Mouse (Mus musculus) kidney, postnatal 0 days (tissue): ENCODE measurements around the gene Ccdc194. TPM values are rescaled to one million over a fixed set of nuclear protein-coding genes. Genes with fewer than 3 reads are reported as not detected.

Experiments used
- ATAC-seq: fragments of 200-750 bp; cut with Nextera tagmentation; replicated peaks from 2 replicates; pipeline ENCODE4 v1.8.0; 2017; ENCODE audit warnings: low read depth, moderate number of reproducible peaks, moderate TSS enrichment, moderate library complexity; ENCODE audit not compliant: low FRiP score
- DNase-seq: peaks from one replicate; pipeline ENCODE4 v3.0.0-alpha.2; 2016; ENCODE audit warnings: low spot score
- H3K27ac ChIP-seq: fragments of 300-500 bp; sonication (generic); 2 replicates; pipeline ENCODE4 v1.5.1; 2014; ENCODE audit warnings: mild to moderate bottlenecking
- H3K27me3 ChIP-seq: fragments of 300-500 bp; sonication (generic); 2 replicates; pipeline ENCODE4 v1.6.1; 2014; ENCODE audit warnings: low read length, mixed read lengths; ENCODE audit not compliant: insufficient read depth
- H3K36me3 ChIP-seq: fragments of 300-500 bp; sonication (generic); 2 replicates; pipeline ENCODE4 v1.6.1; 2014; ENCODE audit warnings: low read length, mixed read lengths; ENCODE audit not compliant: insufficient read depth
- H3K4me1 ChIP-seq: fragments of 300-500 bp; sonication (generic); replicated peaks from 2 replicates; pipeline ENCODE4 v1.6.1; 2014; ENCODE audit warnings: antibody characterized with exemption, low read length, mixed read lengths; ENCODE audit not compliant: insufficient read depth
- H3K4me2 ChIP-seq: fragments of 300-500 bp; sonication (generic); 2 replicates; pipeline ENCODE4 v1.6.1; 2014; ENCODE audit warnings: mild to moderate bottlenecking, low read length, moderate library complexity, mixed read lengths
- H3K4me3 ChIP-seq: fragments of 300-500 bp; sonication (generic); replicated peaks from 2 replicates; pipeline ENCODE4 v1.5.1; 2014; ENCODE audit warnings: low read depth, low read length
- H3K9ac ChIP-seq: fragments of 300-500 bp; sonication (generic); 2 replicates; pipeline ENCODE4 v1.6.1; 2014; ENCODE audit warnings: low read depth, low read length
- H3K9me3 ChIP-seq: fragments of 300-500 bp; sonication (generic); replicated peaks from 2 replicates; pipeline ENCODE4 v1.6.1; 2016; ENCODE audit warnings: low read length, inconsistent platforms, mixed read lengths
- CTCF ChIP-seq: IDR thresholded peaks from 2 replicates; pipeline ENCODE4 v1.5.1; 2016; ENCODE audit warnings: antibody characterized with exemption, low read depth, mild to moderate bottlenecking, moderate library complexity
- WGBS: fragments of 180-500 bp; shearing (Covaris S2); extraction: QIAGEN DNeasy Blood & Tissue Kit; methylation state at CpG from one replicate; pipeline ENCODE4 v1.1.7; 2014; 5-methylcytosine and 5-hydroxymethylcytosine counted together
- polyA plus RNA-seq: library from polyadenylated mRNA; unstranded; fragments of >200 nt; fragmentation: Nextera tagmentation; extraction: Ambion mirVana; gene quantifications from 2 replicates; pipeline ENCODE4 v1.2.1, GENCODE M21; 2015

Ccdc194 gene
- polyA plus RNA-seq, 1 experiment from 2014 or later, result 0.20 TPM

DNA sequence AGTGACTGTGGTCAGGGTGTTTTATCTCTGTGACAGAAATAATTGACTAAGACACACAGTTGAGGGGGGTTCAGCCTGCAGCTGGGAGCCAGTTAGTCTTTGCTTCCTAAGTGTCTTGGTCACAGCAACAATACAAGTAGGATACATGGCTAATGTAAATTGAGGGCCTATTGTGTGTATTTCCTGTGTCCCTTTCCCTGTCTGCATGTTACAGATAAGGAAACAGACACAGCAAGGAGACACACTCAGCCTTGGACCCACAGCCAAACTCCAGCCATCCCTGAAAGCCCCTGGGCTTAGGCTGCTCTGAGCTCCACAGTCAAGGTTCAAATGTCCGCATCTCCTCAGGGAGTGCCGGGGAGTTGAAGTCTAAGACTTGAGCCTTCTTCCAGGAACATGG, 29.1 kb upstream of the Ccdc194 start:
- Histone ChIP-seq H3K4me1 (0 out of 2 replicates have a peak, but pooled peaks cover 4% of the 10 kb centered on the region), H3K4me2 (no peak overlapping the region), H3K36me3 (no peaks in the 10 kb centered on the region), H3K4me3 (no peak overlapping the region), H3K9me3 (no peaks in the 10 kb centered on the region), H3K27me3 (peaks cover 7% of the 10 kb centered on the region; the same call in 1 of the 2 replicates), H3K9ac (no peak overlapping the region), H3K27ac (no peak overlapping the region)
- no peak for TF ChIP-seq CTCF
- ATAC-seq (no peak), DNase-seq (no peak)
- 75% methylated on average over 2 of the region's 2 CpGs for WGBS

- ATAC-seq (no peak), DNase-seq (no peak)
- Histone ChIP-seq H3K9ac (no peak overlapping the region), H3K27me3 (peaks cover 7% of the 10 kb centered on the region; the same call in 1 of the 2 replicates), H3K36me3 (no peaks in the 10 kb centered on the region), H3K4me1 (0 out of 2 replicates have a peak, but pooled peaks cover under 1% of the 10 kb centered on the region), H3K9me3 (no peaks in the 10 kb centered on the region), H3K4me3 (no peak overlapping the region), H3K4me2 (no peak overlapping the region), H3K27ac (peak overlapping the region; percentile 31; the same call in 1 of the 2 replicates)
- 69% methylated on average over 6 of the region's 6 CpGs for WGBS
- no peak for TF ChIP-seq CTCF
Observed at GRCm38 (mm10) chr8:71554001-71554400, 28.5 kb upstream of the Ccdc194 start.

DNA sequence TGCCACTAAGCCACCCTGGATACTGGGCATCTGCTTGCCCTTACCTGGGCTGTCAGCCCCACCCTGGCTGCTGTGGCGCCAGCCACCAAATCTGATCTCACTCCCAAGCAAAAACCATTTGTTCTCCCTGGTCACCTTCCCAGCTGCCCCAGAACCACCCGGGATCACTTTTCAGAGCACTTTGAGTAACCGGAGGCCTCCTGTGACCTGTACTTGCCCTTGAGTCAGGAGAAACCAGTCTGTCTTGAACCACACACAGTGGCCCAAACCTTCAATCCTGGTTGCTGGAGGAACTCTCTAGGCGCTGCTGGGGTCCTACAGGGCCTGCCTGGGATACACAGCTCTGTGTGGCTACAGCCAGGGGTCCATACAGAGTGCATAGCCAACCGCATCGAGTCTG, 27.3 kb upstream of the Ccdc194 start:
- WGBS, result 31% methylated on average over 6 of the region's 6 CpGs
- no peak for TF ChIP-seq CTCF
- ATAC-seq, result peak; percentile 36; the same call in 1 of the 2 replicates
- Histone ChIP-seq H3K27ac (peak overlapping the region; percentile 57), H3K9ac (no peak overlapping the region), H3K4me2 (no peak overlapping the region), H3K9me3 (no peaks in the 10 kb centered on the region), H3K4me1 (no peaks in the 10 kb centered on the region), H3K27me3 (0 out of 2 replicates have a peak, but pooled peaks cover 1% of the 10 kb centered on the region), H3K4me3 (no peak overlapping the region), H3K36me3 (0 out of 2 replicates have a peak, but pooled peaks cover 3% of the 10 kb centered on the region)
- DNase-seq, result no peak

DNA sequence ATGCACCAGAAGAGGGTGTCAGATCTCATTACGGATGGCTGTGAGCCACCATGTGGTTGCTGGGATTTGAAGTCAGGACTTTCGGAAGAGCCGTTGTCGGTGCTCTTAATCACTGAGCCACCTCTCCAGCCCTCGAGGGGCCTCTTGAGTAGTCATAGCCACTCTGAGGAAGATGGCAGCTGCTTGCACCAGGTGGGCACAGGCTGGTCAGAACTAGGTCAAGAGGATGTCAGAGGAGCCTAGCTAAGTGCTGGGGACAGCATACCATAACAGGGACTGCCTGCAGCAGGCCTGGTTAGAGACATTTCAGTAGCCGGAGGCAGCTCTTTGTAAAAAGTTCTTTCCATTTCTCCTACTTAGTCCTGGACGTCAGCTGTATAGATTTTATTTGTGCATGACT, 25.2 kb upstream of the Ccdc194 start:
- no peak for TF ChIP-seq CTCF
- peak overlapping the region; percentile 44; the same call in 1 of the 2 replicates for H3K27ac ChIP-seq
- H3K9me3 ChIP-seq, result no peaks in the 10 kb centered on the region
- ATAC-seq (no peak), DNase-seq (no peak)
- no peak overlapping the region for H3K9ac ChIP-seq
- H3K4me2 ChIP-seq, result no peak overlapping the region
- 68% methylated on average over 7 of the region's 7 CpGs for WGBS
- no peaks in the 10 kb centered on the region for H3K4me1 ChIP-seq
- H3K4me3 ChIP-seq, result no peak overlapping the region
- peaks cover 20% of the 10 kb centered on the region for H3K36me3 ChIP-seq
- no peaks in the 10 kb centered on the region for H3K27me3 ChIP-seq

DNA sequence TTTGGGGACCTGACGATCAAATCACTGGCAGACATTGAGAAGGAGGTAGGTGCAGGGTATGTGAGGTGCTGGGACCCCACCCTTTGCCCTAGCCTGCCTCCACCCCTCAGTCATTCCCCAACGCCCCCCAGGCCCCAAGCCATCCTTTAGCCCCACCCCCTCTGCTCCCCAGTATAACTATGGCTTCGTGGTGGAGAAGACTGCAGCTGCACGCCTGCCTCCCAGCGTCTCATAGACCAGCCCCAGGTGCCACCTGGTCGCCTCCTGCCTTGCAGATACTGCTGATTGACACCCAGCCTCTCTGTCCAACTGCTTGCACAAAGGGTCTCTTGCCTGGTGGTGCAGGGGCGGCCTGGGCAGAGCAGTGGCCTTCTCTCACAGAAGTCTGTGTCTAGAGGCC, 22.1 kb upstream of the Ccdc194 start:
- 89% methylated on average over 7 of the region's 7 CpGs for WGBS
- DNase-seq (no peak), ATAC-seq (no peak)
- Histone ChIP-seq H3K4me1 (peaks cover 9% of the 10 kb centered on the region; the same call in 1 of the 2 replicates), H3K27ac (no peak overlapping the region), H3K36me3 (peaks cover 23% of the 10 kb centered on the region), H3K9me3 (no peaks in the 10 kb centered on the region), H3K4me3 (no peak overlapping the region), H3K4me2 (no peak overlapping the region), H3K27me3 (no peaks in the 10 kb centered on the region), H3K9ac (no peak overlapping the region)
- no peak for TF ChIP-seq CTCF

- peaks cover 9% of the 10 kb centered on the region; the same call in 1 of the 2 replicates for H3K4me1 ChIP-seq
- no peak overlapping the region for H3K4me3 ChIP-seq
- no peak overlapping the region for H3K4me2 ChIP-seq
- TF ChIP-seq CTCF, result no peak
- 93% methylated on average over 11 of the region's 11 CpGs for WGBS
- H3K9ac ChIP-seq, result no peak overlapping the region
- ATAC-seq, result no peak
- no peaks in the 10 kb centered on the region for H3K27me3 ChIP-seq
- no peaks in the 10 kb centered on the region for H3K9me3 ChIP-seq
- DNase-seq, result no peak
- H3K36me3 ChIP-seq, result peaks cover 23% of the 10 kb centered on the region
- H3K27ac ChIP-seq, result no peak overlapping the region
Observed at GRCm38 (mm10) chr8:71545053-71545452, 19.5 kb upstream of the Ccdc194 start.

GRCm38 (mm10) chr8:71543755-71544154, 18.2 kb upstream of the Ccdc194 start:
- no peak for DNase-seq
- no peak for ATAC-seq
- Histone ChIP-seq H3K4me2 (peak overlapping the region; percentile 68), H3K4me1 (peaks cover 9% of the 10 kb centered on the region; the same call in 1 of the 2 replicates), H3K27ac (no peak overlapping the region), H3K9ac (no peak overlapping the region), H3K9me3 (no peaks in the 10 kb centered on the region), H3K4me3 (peak overlapping the region; percentile 70; the same call in 1 of the 2 replicates), H3K36me3 (peaks cover 23% of the 10 kb centered on the region), H3K27me3 (no peaks in the 10 kb centered on the region)
- TF ChIP-seq CTCF, result no peak
- 74% methylated on average over 9 of the region's 9 CpGs for WGBS
